ENCODE assay signal across 8 mouse cellular contexts in the genomic region with DNA sequence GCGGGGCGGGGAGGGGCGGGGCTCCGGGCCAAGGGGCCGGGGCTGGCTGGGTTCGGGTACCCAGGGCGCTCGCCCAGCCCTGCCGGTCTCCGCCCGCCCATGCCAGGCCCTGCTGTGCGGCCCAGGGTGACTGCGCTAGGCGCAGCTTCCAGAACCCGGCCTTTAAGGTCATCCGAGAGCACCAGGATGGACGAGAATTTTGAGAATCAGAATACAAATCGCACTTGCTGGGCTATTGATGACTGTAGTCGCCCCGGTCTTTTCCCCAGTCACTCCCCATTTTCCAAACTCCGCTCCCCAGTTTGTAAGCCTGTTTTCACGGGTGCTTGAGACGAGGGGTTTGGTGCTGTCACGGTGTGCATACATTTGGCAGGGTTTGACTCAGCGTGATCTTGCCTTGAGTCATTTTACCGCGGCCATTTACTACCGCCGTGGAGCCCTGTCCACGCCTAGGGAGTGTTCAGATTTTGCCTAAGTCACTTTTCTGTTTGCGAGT. TPM values are rescaled to one million over a fixed set of nuclear protein-coding genes. Genes with fewer than 3 reads are reported as not detected.
DNase-seq lines count a peak whose midpoint lies in the region; ATAC-seq lines count a peak whose summit lies in the region.

No protein-coding gene starts in this region.

- H3K9me3 ChIP-seq in forebrain, embryonic 14.5 days (replicated peaks; ENCODE audit: control insufficient read depth, low read length), result no peaks in the 10 kb centered on the region
- H3K9me3 ChIP-seq in liver, embryonic 13.5 days (replicated peaks), result no peaks in the 10 kb centered on the region

- peak overlapping the region; percentile 70 for H3K4me2 ChIP-seq in forebrain, embryonic 14.5 days (ENCODE audit: low read length)
- H3K4me2 ChIP-seq in liver, embryonic 13.5 days, result peak overlapping the region; percentile 90

- peak overlapping the region; percentile 78 for H3K9ac ChIP-seq in forebrain, embryonic 14.5 days (ENCODE audit: low read length)
- peak overlapping the region; percentile 81 for H3K9ac ChIP-seq in liver, embryonic 13.5 days

- peaks cover 4% of the 10 kb centered on the region for H3K4me1 ChIP-seq in forebrain, embryonic 14.5 days (ENCODE audit: control insufficient read depth, insufficient read depth, low read length)
- H3K4me1 ChIP-seq in liver, embryonic 13.5 days (replicated peaks), result peaks cover 8% of the 10 kb centered on the region

- no peaks in the 10 kb centered on the region for H3K27me3 ChIP-seq in forebrain, embryonic 14.5 days (replicated peaks; ENCODE audit: control insufficient read depth, insufficient read depth, low read length)
- H3K27me3 ChIP-seq in liver, embryonic 13.5 days, result no peaks in the 10 kb centered on the region

- WGBS in forebrain, embryonic 14.5 days, result under 1% methylated on average over 21 of the region's 31 CpGs
- 1% methylated on average over 26 of the region's 31 CpGs for WGBS in liver, embryonic 13.5 days (ENCODE audit: insufficient replicate concordance)

- ATAC-seq in cerebellum, adult (ENCODE audit: insufficient number of reproducible peaks, low FRiP score, low TSS enrichment), result peak; percentile 65
- ATAC-seq in forebrain, embryonic 14.5 days, result peak; percentile 91
- peak; percentile 90 for ATAC-seq in liver, embryonic 13.5 days (ENCODE audit: low read depth)

- H3K27ac ChIP-seq in forebrain, embryonic 14.5 days (ENCODE audit: low read depth, low read length), result peak overlapping the region; percentile 69
- peak overlapping the region; percentile 82 for H3K27ac ChIP-seq in liver, embryonic 13.5 days

- peaks cover 32% of the 10 kb centered on the region for H3K36me3 ChIP-seq in forebrain, embryonic 14.5 days (ENCODE audit: control insufficient read depth, insufficient read depth, low read length)
- H3K36me3 ChIP-seq in liver, embryonic 13.5 days, result peaks cover 32% of the 10 kb centered on the region

- no peak for DNase-seq in cerebellum, adult 9-11 months
- peak; percentile 46 to 48 for DNase-seq in right cerebral cortex, adult 2 months (ENCODE audit: low spot score in 2 of 2)
- DNase-seq in right cerebral cortex, postnatal 25 days, result no peak
- peak; percentile 42 for DNase-seq in forebrain, embryonic 14.5 days (ENCODE audit: low spot score)
- DNase-seq in liver, embryonic 13.5 days, result no peak
- no peak for DNase-seq in ovary, postnatal 36 days (ENCODE audit: low spot score)
- no peak for DNase-seq in thymus, postnatal 4 days

- H3K4me3 ChIP-seq in forebrain, embryonic 14.5 days (ENCODE audit: low read depth, low read length), result peak overlapping the region; percentile 73
- H3K4me3 ChIP-seq in liver, embryonic 13.5 days (replicated peaks), result peak overlapping the region; percentile 83

RNA-seq across cellular contexts. Expression of a gene that starts 0.5 kb away (rescaled TPM):
- polyA plus RNA-seq in forebrain, embryonic 14.5 days (2014; fragmentation: Nextera tagmentation; extraction: Ambion mirVana), result 134 and 145 TPM in 2 replicates
- polyA plus RNA-seq in liver, embryonic 13.5 days (2015; fragmentation: Nextera tagmentation; extraction: Ambion mirVana), result 32.9 and 41.4 TPM in 2 replicates

RNA-seq across cellular contexts. Expression of a gene that starts 9.4 kb away (rescaled TPM):
- polyA plus RNA-seq in forebrain, embryonic 14.5 days (2014; fragmentation: Nextera tagmentation; extraction: Ambion mirVana), result not detected in 2 replicates
- 0.06 and 0.16 TPM in 2 replicates for polyA plus RNA-seq in liver, embryonic 13.5 days (2015; fragmentation: Nextera tagmentation; extraction: Ambion mirVana)

RNA-seq across cellular contexts. Expression of a gene that starts 34.8 kb away (rescaled TPM):
- not detected in 2 replicates for polyA plus RNA-seq in forebrain, embryonic 14.5 days (2014; fragmentation: Nextera tagmentation; extraction: Ambion mirVana)
- not detected in 2 replicates for polyA plus RNA-seq in liver, embryonic 13.5 days (2015; fragmentation: Nextera tagmentation; extraction: Ambion mirVana)

RNA-seq across cellular contexts. Expression of a gene that starts 58.1 kb away (rescaled TPM):
- polyA plus RNA-seq in forebrain, embryonic 14.5 days (2014; fragmentation: Nextera tagmentation; extraction: Ambion mirVana), result 8.9 and 9.1 TPM in 2 replicates
- polyA plus RNA-seq in liver, embryonic 13.5 days (2015; fragmentation: Nextera tagmentation; extraction: Ambion mirVana), result 422 and 453 TPM in 2 replicates

Comparison
In these comparisons a context has a peak if more than half of its experiments do, and no peak if none do; other contexts are left out.
1. DNase-seq: peak in right cerebral cortex, adult 2 months (2 of 2) and forebrain, embryonic 14.5 days (single experiment); none in cerebellum, adult 9-11 months (single experiment), right cerebral cortex, postnatal 25 days (single experiment), liver, embryonic 13.5 days (single experiment), ovary, postnatal 36 days (single experiment) and thymus, postnatal 4 days (single experiment).
2. Peak in every context shown above with its lines, with median percentiles within 50 percentile points of each other: ATAC-seq.